Mouse (Mus musculus): ENCODE results near the gene Pfdn5. TPM values are rescaled to one million over a fixed set of nuclear protein-coding genes. Genes with fewer than 3 reads are reported as not detected.

The Pfdn5 gene
- polyA plus RNA-seq, 1 experiment from 2014 or later, result 321 TPM

DNA sequence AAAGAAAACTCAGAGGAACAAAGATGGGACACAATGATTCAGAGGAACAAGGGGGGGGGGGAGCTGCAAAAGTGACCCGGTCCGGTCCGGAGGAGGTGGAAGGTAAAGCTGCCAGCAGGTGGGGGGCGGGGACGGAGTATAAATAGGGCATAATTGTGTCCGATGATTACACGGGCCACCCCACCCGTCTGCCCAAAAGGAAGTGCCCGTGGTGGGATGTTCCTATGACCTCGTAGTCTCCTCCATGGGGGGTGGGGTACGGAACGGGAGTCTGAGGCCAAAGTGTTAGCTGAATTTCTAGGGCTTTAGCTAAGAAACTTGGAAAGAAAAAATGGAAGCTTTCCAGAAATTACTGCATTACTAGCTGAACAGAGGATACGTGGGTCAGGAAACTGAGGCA, 44.1 kb downstream of the Pfdn5 start:
- Histone ChIP-seq H3K36me3 (ENCODE audit: control insufficient read depth, insufficient read depth, low read length) (no peaks in the 10 kb centered on the region), H3K4me2 (replicated peaks; ENCODE audit: low read depth) (0 out of 2 replicates have a peak overlapping the region, but pooled peaks have one; percentile 8), H3K9ac (ENCODE audit: low read length) (no peak overlapping the region), H3K27ac (replicated peaks) (no peak overlapping the region), H3K9me3 (ENCODE audit: control insufficient read depth, low read length) (no peaks in the 10 kb centered on the region), H3K4me3 (ENCODE audit: low read depth, low read length) (no peak overlapping the region), H3K4me1 (replicated peaks; ENCODE audit: control insufficient read depth, insufficient read depth) (peaks cover 5% of the 10 kb centered on the region; the same call in 1 of the 2 replicates), H3K27me3 (ENCODE audit: control insufficient read depth, insufficient read depth, low read length) (no peaks in the 10 kb centered on the region; the same call in 1 of the 2 replicates)
- DNase-seq (ENCODE audit: low spot score) (no peak), ATAC-seq (ENCODE audit: low FRiP score, low TSS enrichment) (no peak)
- WGBS, result 21% methylated on average over 13 of the region's 13 CpGs
- TF ChIP-seq CTCF (IDR thresholded peaks at IDR 0.05; ENCODE audit: low read depth), result no peak
- TF ChIP-seq EP300 (optimal IDR thresholded peaks at IDR 0.05), result no peak

- Histone ChIP-seq H3K9me3 (ENCODE audit: control insufficient read depth, low read length) (no peaks in the 10 kb centered on the region), H3K9ac (ENCODE audit: low read length) (0 out of 2 replicates have a peak overlapping the region, but pooled peaks have one; percentile 38), H3K4me2 (replicated peaks; ENCODE audit: low read depth) (peak overlapping the region; percentile 36; the same call in 1 of the 2 replicates), H3K4me1 (replicated peaks; ENCODE audit: control insufficient read depth, insufficient read depth) (peaks cover 5% of the 10 kb centered on the region; the same call in 1 of the 2 replicates), H3K4me3 (ENCODE audit: low read depth, low read length) (no peak overlapping the region), H3K27ac (replicated peaks) (no peak overlapping the region), H3K36me3 (ENCODE audit: control insufficient read depth, insufficient read depth, low read length) (no peaks in the 10 kb centered on the region), H3K27me3 (ENCODE audit: control insufficient read depth, insufficient read depth, low read length) (no peaks in the 10 kb centered on the region; the same call in 1 of the 2 replicates)
- peak; percentile 64 for ATAC-seq (ENCODE audit: low FRiP score, low TSS enrichment)
- DNase-seq (ENCODE audit: low spot score), result peak; percentile 36
- 7% methylated on average over 10 of the region's 10 CpGs for WGBS
- TF ChIP-seq CTCF (IDR thresholded peaks at IDR 0.05; ENCODE audit: low read depth) (no peak), EP300 (optimal IDR thresholded peaks at IDR 0.05) (no peak)
Measured at GRCm38 (mm10) chr15:102370727-102371126, 44.8 kb downstream of the Pfdn5 start.

DNA sequence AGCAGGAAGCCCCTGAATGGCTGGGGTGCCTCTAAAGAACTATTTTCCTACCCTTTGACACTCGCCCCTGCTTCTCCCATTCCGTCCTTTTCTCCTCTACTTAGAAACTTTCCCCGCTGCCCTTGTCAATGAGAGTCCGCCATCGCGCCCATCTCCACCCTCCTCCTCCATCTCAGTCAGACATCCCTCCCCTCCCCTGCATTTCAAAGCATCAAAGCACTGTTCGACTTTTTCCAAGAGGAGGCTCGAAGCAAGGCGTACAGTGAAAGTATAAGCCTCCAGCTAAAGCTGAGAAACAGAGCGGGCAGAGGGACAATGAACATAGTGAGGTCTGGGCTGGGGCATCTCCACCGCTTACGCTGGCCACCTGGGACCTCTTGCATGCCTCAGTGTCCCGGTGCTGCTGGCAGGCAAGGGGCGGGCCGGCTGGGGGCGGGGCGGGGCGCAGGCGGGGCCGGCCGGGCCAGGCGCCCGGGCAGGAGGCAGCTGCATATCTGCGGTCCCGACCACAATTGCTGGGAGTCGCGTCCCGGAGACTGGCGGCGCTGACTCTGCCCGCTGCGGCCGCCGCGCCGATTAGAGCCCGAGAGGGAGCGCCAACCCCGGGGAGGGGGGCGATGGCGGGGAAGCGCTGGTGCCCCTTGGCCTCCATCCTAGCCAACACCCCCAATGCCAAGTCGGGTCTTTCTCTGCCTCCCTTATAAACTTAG, 50.7 kb downstream of the Pfdn5 start:
- H3K4me2 ChIP-seq (replicated peaks; ENCODE audit: low read depth), result peak overlapping the region; percentile 97
- peak overlapping the region; percentile 70 for H3K9ac ChIP-seq (ENCODE audit: low read length)
- H3K27ac ChIP-seq (replicated peaks), result peak overlapping the region; percentile 79
- TF ChIP-seq CTCF (IDR thresholded peaks at IDR 0.05; ENCODE audit: low read depth) (no peak), EP300 (optimal IDR thresholded peaks at IDR 0.05) (no peak)
- WGBS, result under 1% methylated on average over 43 of the region's 43 CpGs
- H3K36me3 ChIP-seq (ENCODE audit: control insufficient read depth, insufficient read depth, low read length), result no peaks in the 10 kb centered on the region
- H3K9me3 ChIP-seq (ENCODE audit: control insufficient read depth, low read length), result no peaks in the 10 kb centered on the region
- 0 out of 2 replicates have a peak, but pooled peaks cover 3% of the 10 kb centered on the region for H3K4me1 ChIP-seq (replicated peaks; ENCODE audit: control insufficient read depth, insufficient read depth)
- DNase-seq (ENCODE audit: low spot score), result peak; percentile 79
- peak overlapping the region; percentile 64 for H3K4me3 ChIP-seq (ENCODE audit: low read depth, low read length)
- no peaks in the 10 kb centered on the region for H3K27me3 ChIP-seq (ENCODE audit: control insufficient read depth, insufficient read depth, low read length)
- ATAC-seq (ENCODE audit: low FRiP score, low TSS enrichment), result peak; percentile 77

DNA sequence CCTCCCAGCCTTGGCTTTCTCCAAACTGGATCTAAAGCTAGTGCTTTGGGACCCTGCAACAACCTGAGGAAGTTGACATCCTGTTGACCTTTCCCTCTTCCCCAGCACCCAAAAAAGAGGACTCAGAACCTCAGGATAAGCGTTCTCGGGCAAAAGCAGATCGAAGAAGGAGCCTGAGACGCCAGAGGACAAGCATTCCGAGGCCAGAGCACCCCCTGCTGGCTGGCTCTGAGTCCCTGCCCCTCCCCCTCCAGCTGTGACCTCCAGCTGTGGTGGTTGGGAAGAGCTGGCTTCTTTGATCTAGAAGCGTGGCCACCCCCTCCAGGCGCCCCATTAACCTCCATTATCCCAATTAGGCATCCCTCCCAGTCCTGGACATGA, 51.2 kb downstream of the Pfdn5 start:
- TF ChIP-seq CTCF (IDR thresholded peaks at IDR 0.05; ENCODE audit: low read depth) (peak; percentile 97), EP300 (optimal IDR thresholded peaks at IDR 0.05) (no peak)
- H3K4me2 ChIP-seq (replicated peaks; ENCODE audit: low read depth), result peak overlapping the region; percentile 97
- DNase-seq (ENCODE audit: low spot score) (peak; percentile 92), ATAC-seq (ENCODE audit: low FRiP score, low TSS enrichment) (peak; percentile 80)
- no peaks in the 10 kb centered on the region for H3K36me3 ChIP-seq (ENCODE audit: control insufficient read depth, insufficient read depth, low read length)
- H3K9me3 ChIP-seq (ENCODE audit: control insufficient read depth, low read length), result no peaks in the 10 kb centered on the region
- H3K27me3 ChIP-seq (ENCODE audit: control insufficient read depth, insufficient read depth, low read length), result no peaks in the 10 kb centered on the region
- WGBS, result 3% methylated on average over 7 of the region's 7 CpGs
- peak overlapping the region; percentile 64 for H3K4me3 ChIP-seq (ENCODE audit: low read depth, low read length)
- peak overlapping the region; percentile 79 for H3K27ac ChIP-seq (replicated peaks)
- peak overlapping the region; percentile 70 for H3K9ac ChIP-seq (ENCODE audit: low read length)
- 0 out of 2 replicates have a peak, but pooled peaks cover 3% of the 10 kb centered on the region for H3K4me1 ChIP-seq (replicated peaks; ENCODE audit: control insufficient read depth, insufficient read depth)

DNA sequence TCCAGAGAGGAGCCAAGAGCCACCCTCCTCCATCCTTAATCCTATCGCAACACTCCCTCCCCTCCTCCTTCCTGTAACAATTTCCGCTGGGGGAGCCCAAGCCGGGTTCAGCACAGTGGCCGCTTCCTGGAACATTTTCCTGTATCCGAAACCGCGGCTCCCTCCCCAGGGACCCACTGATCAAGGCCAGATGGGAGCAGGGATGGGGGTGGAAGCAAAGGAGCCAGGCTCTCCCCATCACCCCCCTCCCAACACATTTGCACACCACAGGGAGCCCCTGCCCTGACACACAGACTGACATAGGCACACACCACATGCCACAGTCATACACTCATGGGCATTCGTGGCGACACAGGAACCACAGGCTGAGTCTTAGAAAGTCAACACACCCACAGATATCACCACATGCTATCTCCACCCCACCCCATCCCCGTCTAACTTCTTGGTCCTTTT, 51.9 kb downstream of the Pfdn5 start:
- TF ChIP-seq EP300 (optimal IDR thresholded peaks at IDR 0.05) (no peak), CTCF (IDR thresholded peaks at IDR 0.05; ENCODE audit: low read depth) (no peak)
- no peaks in the 10 kb centered on the region for H3K9me3 ChIP-seq (ENCODE audit: control insufficient read depth, low read length)
- H3K4me1 ChIP-seq (replicated peaks; ENCODE audit: control insufficient read depth, insufficient read depth), result 0 out of 2 replicates have a peak, but pooled peaks cover 3% of the 10 kb centered on the region
- H3K27ac ChIP-seq (replicated peaks), result peak overlapping the region; percentile 56
- no peaks in the 10 kb centered on the region for H3K36me3 ChIP-seq (ENCODE audit: control insufficient read depth, insufficient read depth, low read length)
- DNase-seq (ENCODE audit: low spot score) (no peak), ATAC-seq (ENCODE audit: low FRiP score, low TSS enrichment) (peak; percentile 27; the same call in 1 of the 2 replicates)
- peak overlapping the region; percentile 35; the same call in 1 of the 2 replicates for H3K9ac ChIP-seq (ENCODE audit: low read length)
- 15% methylated on average over 10 of the region's 10 CpGs for WGBS
- H3K4me2 ChIP-seq (replicated peaks; ENCODE audit: low read depth), result peak overlapping the region; percentile 97
- H3K4me3 ChIP-seq (ENCODE audit: low read depth, low read length), result no peak overlapping the region
- no peaks in the 10 kb centered on the region for H3K27me3 ChIP-seq (ENCODE audit: control insufficient read depth, insufficient read depth, low read length)

Other genes with a start within 250 kb of the Pfdn5 start
- 11.9 and 15.5 TPM in 2 replicates for gene Tns2, start 225.7 kb upstream of the Pfdn5 start, polyA plus RNA-seq (2015; fragmentation: Nextera tagmentation; extraction: Ambion mirVana)
- gene Spryd3, start 189.9 kb upstream of the Pfdn5 start, polyA plus RNA-seq (2015; fragmentation: Nextera tagmentation; extraction: Ambion mirVana), result 28.5 and 29.0 TPM in 2 replicates
- 30.6 and 39.5 TPM in 2 replicates for gene Igfbp6, start 181.8 kb upstream of the Pfdn5 start, polyA plus RNA-seq (2015; fragmentation: Nextera tagmentation; extraction: Ambion mirVana)
- 5.9 and 6.0 TPM in 2 replicates for gene Soat2, start 175.6 kb upstream of the Pfdn5 start, polyA plus RNA-seq (2015; fragmentation: Nextera tagmentation; extraction: Ambion mirVana)
- 19.9 and 20.2 TPM in 2 replicates for gene Zfp740, start 122.9 kb upstream of the Pfdn5 start, polyA plus RNA-seq (2015; fragmentation: Nextera tagmentation; extraction: Ambion mirVana)
- gene Csad, start 121.4 kb upstream of the Pfdn5 start, polyA plus RNA-seq (2015; fragmentation: Nextera tagmentation; extraction: Ambion mirVana), result 32.1 and 39.4 TPM in 2 replicates
- 1.2 TPM in 2 replicates for gene Itgb7, start 94.2 kb upstream of the Pfdn5 start, polyA plus RNA-seq (2015; fragmentation: Nextera tagmentation; extraction: Ambion mirVana)
- gene Rarg, start 68.6 kb upstream of the Pfdn5 start, polyA plus RNA-seq (2015; fragmentation: Nextera tagmentation; extraction: Ambion mirVana), result 27.2 and 34.6 TPM in 2 replicates
- gene Gm9918, start 55.6 kb upstream of the Pfdn5 start, polyA plus RNA-seq (2015; fragmentation: Nextera tagmentation; extraction: Ambion mirVana), result 0.10 and 0.12 TPM in 2 replicates
- gene Mfsd5, start 46.7 kb upstream of the Pfdn5 start, polyA plus RNA-seq (2015; fragmentation: Nextera tagmentation; extraction: Ambion mirVana), result 81.6 and 83.6 TPM in 2 replicates
- 2.2 and 4.0 TPM in 2 replicates for gene Espl1, start 29.9 kb upstream of the Pfdn5 start, polyA plus RNA-seq (2015; fragmentation: Nextera tagmentation; extraction: Ambion mirVana)
- 39.7 and 44.8 TPM in 2 replicates for gene Myg1, start 5.6 kb downstream of the Pfdn5 start, polyA plus RNA-seq (2015; fragmentation: Nextera tagmentation; extraction: Ambion mirVana)
- 21.1 and 21.7 TPM in 2 replicates for gene Aaas, start 24.7 kb downstream of the Pfdn5 start, polyA plus RNA-seq (2015; fragmentation: Nextera tagmentation; extraction: Ambion mirVana)
- gene Sp7, start 41.1 kb downstream of the Pfdn5 start, polyA plus RNA-seq (2015; fragmentation: Nextera tagmentation; extraction: Ambion mirVana), result 0.40 and 0.41 TPM in 2 replicates
- gene Sp1, start 80.0 kb downstream of the Pfdn5 start, polyA plus RNA-seq (2015; fragmentation: Nextera tagmentation; extraction: Ambion mirVana), result 4.4 and 4.7 TPM in 2 replicates
- 0.42 and 0.80 TPM in 2 replicates for gene Amhr2, start 119.3 kb downstream of the Pfdn5 start, polyA plus RNA-seq (2015; fragmentation: Nextera tagmentation; extraction: Ambion mirVana)
- 339 and 365 TPM in 2 replicates for gene Prr13, start 132.9 kb downstream of the Pfdn5 start, polyA plus RNA-seq (2015; fragmentation: Nextera tagmentation; extraction: Ambion mirVana)
- 90.7 and 96.2 TPM in 2 replicates for gene Pcbp2, start 144.4 kb downstream of the Pfdn5 start, polyA plus RNA-seq (2015; fragmentation: Nextera tagmentation; extraction: Ambion mirVana)
- not detected in 2 replicates for gene Gm10337, start 177.6 kb downstream of the Pfdn5 start, polyA plus RNA-seq (2015; fragmentation: Nextera tagmentation; extraction: Ambion mirVana)
- 3.3 and 3.9 TPM in 2 replicates for gene Map3k12, start 190.9 kb downstream of the Pfdn5 start, polyA plus RNA-seq (2015; fragmentation: Nextera tagmentation; extraction: Ambion mirVana)
- 41.7 and 44.3 TPM in 2 replicates for gene Tarbp2, start 192.1 kb downstream of the Pfdn5 start, polyA plus RNA-seq (2015; fragmentation: Nextera tagmentation; extraction: Ambion mirVana)
- 1.1 and 1.3 TPM in 2 replicates for gene Npff, start 198.8 kb downstream of the Pfdn5 start, polyA plus RNA-seq (2015; fragmentation: Nextera tagmentation; extraction: Ambion mirVana)

Data from stomach, postnatal 0 days (tissue).